Mouse (Mus musculus) adipocyte (in vitro differentiated cells): ENCODE results near the gene Pax2.

ENCODE experiments used
- DNase-seq: peaks from one replicate; pipeline ENCODE4 v3.0.0-alpha.2; 2016; ENCODE audit warnings: low spot score

Gene Pax2

GRCm38 (mm10) chr19:44749061-44749990, 6.5 kb upstream of the Pax2 start:
- no peak for DNase-seq

GRCm38 (mm10) chr19:44750051-44751041, 5.5 kb upstream of the Pax2 start:
- DNase-seq = no peak

- no peak for DNase-seq
Observed at GRCm38 (mm10) chr19:44751042-44751441, 4.8 kb upstream of the Pax2 start.

GRCm38 (mm10) chr19:44751551-44751950, 4.3 kb upstream of the Pax2 start:
- DNase-seq = no peak

GRCm38 (mm10) chr19:44752056-44752940, 3.5 kb upstream of the Pax2 start:
- no peak for DNase-seq

GRCm38 (mm10) chr19:44753361-44753760, 2.5 kb upstream of the Pax2 start:
- DNase-seq = no peak

- DNase-seq = peak; percentile 29
Observed at GRCm38 (mm10) chr19:44754461-44755377, 1.1 kb upstream of the Pax2 start.

- no peak for DNase-seq
Observed at GRCm38 (mm10) chr19:44755378-44755692, 510 bp upstream of the Pax2 start.

- DNase-seq = no peak
Observed at GRCm38 (mm10) chr19:44756421-44757230, 781 bp downstream of the Pax2 start.

GRCm38 (mm10) chr19:44757231-44757871, 1.5 kb downstream of the Pax2 start:
- no peak for DNase-seq

- DNase-seq = no peak
Observed at GRCm38 (mm10) chr19:44758846-44759245, 3.0 kb downstream of the Pax2 start.

- DNase-seq = no peak
Observed at GRCm38 (mm10) chr19:44759531-44760118, 3.8 kb downstream of the Pax2 start.

GRCm38 (mm10) chr19:44760259-44761131, 4.7 kb downstream of the Pax2 start:
- DNase-seq = no peak

GRCm38 (mm10) chr19:44762121-44762621, 6.3 kb downstream of the Pax2 start:
- no peak for DNase-seq

GRCm38 (mm10) chr19:44770268-44771050, 14.6 kb downstream of the Pax2 start:
- no peak for DNase-seq

GRCm38 (mm10) chr19:44771499-44771898, 15.7 kb downstream of the Pax2 start:
- DNase-seq = no peak

GRCm38 (mm10) chr19:44781987-44782386, 26.1 kb downstream of the Pax2 start:
- no peak for DNase-seq
